Mouse (Mus musculus) liver, embryonic 13.5 days (tissue): ENCODE measurements around the gene Nppb. TPM values are rescaled to one million over a fixed set of nuclear protein-coding genes. Genes with fewer than 3 reads are reported as not detected.

ENCODE experiments used
- ATAC-seq: fragments of 200-750 bp; cut with Nextera tagmentation; 2 replicates; pipeline ENCODE4 v1.8.0; 2017; ENCODE audit warnings: low read depth, mild to moderate bottlenecking, moderate number of reproducible peaks, moderate library complexity
- DNase-seq: peaks from one replicate; pipeline ENCODE4 v3.0.0; 2022
- H3K27ac ChIP-seq: fragments of 300-500 bp; sonication (generic); 2 replicates; pipeline ENCODE4 v1.5.1; 2015; ENCODE audit warnings: moderate library complexity, mild to moderate bottlenecking, inconsistent platforms
- H3K27me3 ChIP-seq: fragments of 300-500 bp; sonication (generic); 2 replicates; pipeline ENCODE4 v1.6.1; 2015; ENCODE audit warnings: mild to moderate bottlenecking, inconsistent platforms
- H3K36me3 ChIP-seq: fragments of 300-500 bp; sonication (generic); 2 replicates; pipeline ENCODE4 v1.6.1; 2015; ENCODE audit warnings: mild to moderate bottlenecking, inconsistent platforms
- H3K4me1 ChIP-seq: fragments of 300-500 bp; sonication (generic); replicated peaks from 2 replicates; pipeline ENCODE4 v1.6.1; 2015; ENCODE audit warnings: inconsistent platforms
- H3K4me2 ChIP-seq: fragments of 300-500 bp; sonication (generic); 2 replicates; pipeline ENCODE4 v1.6.1; 2015; ENCODE audit warnings: inconsistent platforms, mild to moderate bottlenecking, moderate library complexity
- H3K4me3 ChIP-seq: fragments of 300-500 bp; sonication (generic); replicated peaks from 2 replicates; pipeline ENCODE4 v1.5.1; 2015; ENCODE audit warnings: mild to moderate bottlenecking, inconsistent platforms
- H3K9ac ChIP-seq: fragments of 300-500 bp; sonication (generic); 2 replicates; pipeline ENCODE4 v1.6.1; 2015; ENCODE audit warnings: mild to moderate bottlenecking, inconsistent platforms
- H3K9me3 ChIP-seq: fragments of 300-500 bp; sonication (generic); replicated peaks from 2 replicates; pipeline ENCODE4 v1.6.1; 2016; ENCODE audit warnings: inconsistent platforms
- WGBS: fragments of 180-500 bp; shearing (Covaris S2); methylation state at CpG from one replicate; pipeline ENCODE4 v1.1.7; 2015; ENCODE audit not compliant: insufficient replicate concordance; 5-methylcytosine and 5-hydroxymethylcytosine counted together
- polyA plus RNA-seq: library from polyadenylated mRNA; unstranded; fragments of >200 nt; fragmentation: Nextera tagmentation; extraction: Ambion mirVana; gene quantifications from 2 replicates; pipeline ENCODE4 v1.2.1, GENCODE M21; 2015

The Nppb gene
- polyA plus RNA-seq, 1 experiment from 2014 or later = not detected

DNA sequence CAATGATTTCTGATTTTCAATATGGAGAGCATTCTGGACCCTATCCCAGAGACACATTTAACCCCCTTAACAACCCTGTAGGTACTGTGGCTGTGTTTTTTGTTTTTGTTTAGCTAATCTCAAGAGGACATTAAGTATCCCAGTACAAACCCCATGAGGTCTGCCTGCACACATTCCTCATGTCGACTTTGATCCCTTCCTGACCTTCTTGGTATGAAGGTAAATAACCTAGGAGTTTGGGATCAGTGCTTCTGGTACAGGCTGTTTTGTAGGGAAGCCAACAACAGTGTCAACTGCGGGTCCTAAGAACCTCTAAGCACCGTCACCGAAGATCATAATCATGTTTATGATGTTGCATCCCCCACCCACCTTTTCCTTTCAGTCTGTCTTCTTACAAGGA, 7.9 kb upstream of the Nppb start:
- Histone ChIP-seq H3K9ac (no peak overlapping the region), H3K9me3 (no peaks in the 10 kb centered on the region), H3K27ac (no peak overlapping the region), H3K4me2 (no peak overlapping the region), H3K4me1 (peaks cover 5% of the 10 kb centered on the region), H3K36me3 (no peaks in the 10 kb centered on the region), H3K27me3 (no peaks in the 10 kb centered on the region), H3K4me3 (no peak overlapping the region)
- ATAC-seq (no peak), DNase-seq (no peak)
- 57% methylated on average over 4 of the region's 4 CpGs for WGBS

- Histone ChIP-seq H3K4me2 (no peak overlapping the region), H3K4me1 (peaks cover 5% of the 10 kb centered on the region), H3K27ac (no peak overlapping the region), H3K9ac (no peak overlapping the region), H3K9me3 (no peaks in the 10 kb centered on the region), H3K27me3 (no peaks in the 10 kb centered on the region), H3K4me3 (no peak overlapping the region), H3K36me3 (no peaks in the 10 kb centered on the region)
- DNase-seq (no peak), ATAC-seq (no peak)
- 72% methylated on average over 6 of the region's 6 CpGs for WGBS
Observed at GRCm38 (mm10) chr4:147978391-147978790, 7.2 kb upstream of the Nppb start.

DNA sequence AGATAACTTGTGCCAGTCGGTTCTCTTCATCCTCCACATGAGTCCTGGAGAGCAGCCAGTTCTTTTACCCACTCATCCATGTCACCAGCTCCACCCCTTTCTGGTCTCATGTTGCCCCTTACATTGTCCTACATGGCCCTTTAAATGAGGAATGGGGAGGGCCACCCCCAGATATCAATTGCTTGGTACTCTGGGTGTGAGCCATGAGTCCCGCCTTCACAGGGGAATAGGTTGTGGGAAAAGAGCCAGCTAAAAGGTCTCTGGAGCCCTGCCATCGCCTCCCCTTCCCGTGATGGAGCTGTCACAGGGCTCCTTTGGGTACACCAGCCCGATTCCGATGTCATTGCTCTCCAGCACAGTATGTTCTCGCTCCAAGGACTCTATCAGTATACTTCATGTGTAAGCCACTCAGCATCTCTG, 6.1 kb upstream of the Nppb start:
- Histone ChIP-seq H3K36me3 (no peaks in the 10 kb centered on the region), H3K27me3 (no peaks in the 10 kb centered on the region), H3K9ac (no peak overlapping the region), H3K4me3 (no peak overlapping the region), H3K27ac (no peak overlapping the region), H3K4me1 (peaks cover 5% of the 10 kb centered on the region), H3K4me2 (no peak overlapping the region), H3K9me3 (no peaks in the 10 kb centered on the region)
- ATAC-seq (no peak), DNase-seq (no peak)
- 71% methylated on average over 7 of the region's 7 CpGs for WGBS

- WGBS = 34% methylated on average over 7 of the region's 7 CpGs
- ATAC-seq (no peak), DNase-seq (no peak)
- Histone ChIP-seq H3K27me3 (no peaks in the 10 kb centered on the region), H3K4me2 (no peak overlapping the region), H3K9ac (no peak overlapping the region), H3K4me1 (no peaks in the 10 kb centered on the region), H3K27ac (no peak overlapping the region), H3K36me3 (no peaks in the 10 kb centered on the region), H3K9me3 (no peaks in the 10 kb centered on the region), H3K4me3 (no peak overlapping the region)
Observed at GRCm38 (mm10) chr4:147993571-147994095, 8.0 kb downstream of the Nppb start.

GRCm38 (mm10) chr4:147995311-147995710, 9.7 kb downstream of the Nppb start:
- ATAC-seq = no peak
- H3K27me3 ChIP-seq = no peaks in the 10 kb centered on the region
- DNase-seq = no peak
- no peaks in the 10 kb centered on the region for H3K4me1 ChIP-seq
- no peaks in the 10 kb centered on the region for H3K9me3 ChIP-seq
- no peaks in the 10 kb centered on the region for H3K36me3 ChIP-seq
- H3K4me3 ChIP-seq = no peak overlapping the region
- H3K9ac ChIP-seq = no peak overlapping the region
- WGBS = 54% methylated on average over 3 of the region's 3 CpGs
- no peak overlapping the region for H3K27ac ChIP-seq
- no peak overlapping the region for H3K4me2 ChIP-seq

DNA sequence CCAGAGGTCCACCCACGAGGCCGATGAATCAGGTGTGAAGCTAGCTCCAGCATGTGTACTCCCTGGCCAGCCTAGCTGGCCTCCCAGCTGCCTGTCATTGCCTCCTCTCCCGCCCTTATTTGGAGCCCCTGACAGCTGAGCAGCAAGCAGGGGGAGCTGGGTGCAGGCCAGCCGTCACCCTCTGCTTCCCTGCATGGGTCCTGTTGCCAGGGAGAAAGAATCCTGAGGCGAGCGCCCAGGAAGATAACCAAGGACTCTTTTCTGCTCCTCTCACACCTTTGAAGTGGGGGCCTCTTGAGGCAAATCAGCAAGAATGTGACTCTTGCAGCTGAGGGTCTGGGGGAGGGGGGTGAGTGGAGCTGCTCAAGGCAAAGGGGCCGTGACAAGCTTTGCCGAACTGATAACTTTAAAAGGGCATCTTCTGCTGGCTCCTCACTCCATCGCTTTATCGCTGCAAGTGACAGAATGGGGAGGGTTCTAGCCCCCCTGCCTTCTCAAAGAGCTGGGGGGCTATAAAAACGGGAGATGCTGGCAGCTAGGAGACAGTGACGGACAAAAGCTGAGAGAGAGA, 14.7 kb downstream of the Nppb start, which contains the start of gene Nppa:
Gene Nppa (plus strand): TSS at position 521 of the 571 bp plus-strand sequence.
- Histone ChIP-seq H3K9me3 (no peaks in the 10 kb centered on the region), H3K4me3 (no peak within 1 kb of the TSS), H3K9ac (no peak within 1 kb of the TSS), H3K27ac (no peak within 1 kb of the TSS), H3K4me1 (no peaks in the 10 kb centered on the region), H3K36me3 (peaks cover 4% of the 10 kb centered on the region; the same call in 1 of the 2 replicates), H3K27me3 (no peaks in the 10 kb centered on the region), H3K4me2 (no peak within 1 kb of the TSS)
- no peak for ATAC-seq
- 32% methylated on average over 12 of the region's 12 CpGs for WGBS
- no peak for DNase-seq

DNA sequence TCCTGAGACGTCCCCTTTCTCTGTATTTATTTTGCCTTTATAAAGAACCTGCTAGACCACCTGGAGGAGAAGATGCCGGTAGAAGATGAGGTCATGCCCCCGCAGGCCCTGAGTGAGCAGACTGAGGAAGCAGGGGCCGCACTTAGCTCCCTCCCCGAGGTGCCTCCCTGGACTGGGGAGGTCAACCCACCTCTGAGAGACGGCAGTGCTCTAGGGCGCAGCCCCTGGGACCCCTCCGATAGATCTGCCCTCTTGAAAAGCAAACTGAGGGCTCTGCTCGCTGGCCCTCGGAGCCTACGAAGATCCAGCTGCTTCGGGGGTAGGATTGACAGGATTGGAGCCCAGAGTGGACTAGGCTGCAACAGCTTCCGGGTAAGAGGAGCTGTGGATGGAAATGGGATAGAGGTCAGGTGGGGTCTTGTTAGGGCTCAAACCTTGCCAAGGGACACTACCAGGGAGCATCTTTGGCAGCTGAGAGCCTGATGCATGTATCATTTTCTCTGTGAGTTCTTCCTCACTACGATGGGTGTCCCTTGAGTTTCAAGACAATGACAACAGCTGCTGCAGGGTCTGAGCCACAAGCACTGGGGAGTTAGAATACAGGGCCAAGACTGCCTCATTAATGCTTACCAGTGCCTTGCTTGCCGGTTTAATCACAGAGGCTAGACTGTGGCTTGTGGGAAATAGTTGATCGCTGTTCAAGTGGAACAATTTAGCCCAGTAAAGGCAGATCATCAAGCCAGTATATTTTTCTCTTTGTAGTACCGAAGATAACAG, 15.6 kb downstream of the Nppb start:
- H3K36me3 ChIP-seq = peaks cover 14% of the 10 kb centered on the region; the same call in 1 of the 2 replicates
- H3K9me3 ChIP-seq = no peaks in the 10 kb centered on the region
- ATAC-seq = no peak
- no peak overlapping the region for H3K4me2 ChIP-seq
- H3K4me1 ChIP-seq = no peaks in the 10 kb centered on the region
- DNase-seq = no peak
- no peaks in the 10 kb centered on the region for H3K27me3 ChIP-seq
- H3K9ac ChIP-seq = no peak overlapping the region
- WGBS = 70% methylated on average over 17 of the region's 17 CpGs
- no peak overlapping the region for H3K4me3 ChIP-seq
- H3K27ac ChIP-seq = no peak overlapping the region

GRCm38 (mm10) chr4:148001866-148002265, 16.3 kb downstream of the Nppb start:
- Histone ChIP-seq H3K27ac (no peak overlapping the region), H3K4me3 (no peak overlapping the region), H3K4me2 (no peak overlapping the region), H3K9ac (no peak overlapping the region), H3K9me3 (no peaks in the 10 kb centered on the region), H3K36me3 (peaks cover 19% of the 10 kb centered on the region), H3K27me3 (no peaks in the 10 kb centered on the region), H3K4me1 (no peaks in the 10 kb centered on the region)
- ATAC-seq (no peak), DNase-seq (no peak)
- 40% methylated on average over 8 of the region's 8 CpGs for WGBS

- no peaks in the 10 kb centered on the region for H3K4me1 ChIP-seq
- peaks cover 44% of the 10 kb centered on the region for H3K36me3 ChIP-seq
- H3K4me3 ChIP-seq = no peak overlapping the region
- no peaks in the 10 kb centered on the region for H3K27me3 ChIP-seq
- no peak for DNase-seq
- H3K9me3 ChIP-seq = no peaks in the 10 kb centered on the region
- H3K9ac ChIP-seq = no peak overlapping the region
- WGBS = 73% methylated on average over 7 of the region's 7 CpGs
- ATAC-seq = no peak
- H3K27ac ChIP-seq = no peak overlapping the region
- H3K4me2 ChIP-seq = no peak overlapping the region
Observed at GRCm38 (mm10) chr4:148004361-148004760, 18.8 kb downstream of the Nppb start.

DNA sequence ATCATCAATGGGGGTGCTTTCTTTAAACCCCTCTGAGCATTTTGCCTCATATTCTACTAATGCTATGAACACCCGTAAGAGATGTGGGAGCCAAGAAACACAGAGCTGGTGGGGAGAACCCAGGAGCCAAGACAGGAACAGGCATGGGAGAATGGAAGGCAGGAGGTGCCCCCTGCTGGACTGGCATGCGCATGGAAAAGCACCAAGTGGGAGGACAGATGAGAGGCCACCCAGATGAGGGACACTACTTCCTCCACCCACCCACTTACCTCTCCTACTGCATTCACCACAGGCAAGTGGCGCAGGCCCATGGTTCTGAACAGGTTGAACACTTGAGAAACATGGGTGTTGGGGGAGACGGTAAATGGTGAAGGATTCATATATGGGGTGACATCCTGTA, 22.8 kb downstream of the Nppb start:
- no peaks in the 10 kb centered on the region for H3K4me1 ChIP-seq
- ATAC-seq = no peak
- no peak overlapping the region for H3K4me3 ChIP-seq
- no peaks in the 10 kb centered on the region for H3K27me3 ChIP-seq
- no peak overlapping the region for H3K9ac ChIP-seq
- no peaks in the 10 kb centered on the region for H3K9me3 ChIP-seq
- H3K4me2 ChIP-seq = no peak overlapping the region
- peaks cover 85% of the 10 kb centered on the region for H3K36me3 ChIP-seq
- H3K27ac ChIP-seq = no peak overlapping the region
- 75% methylated on average over 4 of the region's 4 CpGs for WGBS
- no peak for DNase-seq

DNA sequence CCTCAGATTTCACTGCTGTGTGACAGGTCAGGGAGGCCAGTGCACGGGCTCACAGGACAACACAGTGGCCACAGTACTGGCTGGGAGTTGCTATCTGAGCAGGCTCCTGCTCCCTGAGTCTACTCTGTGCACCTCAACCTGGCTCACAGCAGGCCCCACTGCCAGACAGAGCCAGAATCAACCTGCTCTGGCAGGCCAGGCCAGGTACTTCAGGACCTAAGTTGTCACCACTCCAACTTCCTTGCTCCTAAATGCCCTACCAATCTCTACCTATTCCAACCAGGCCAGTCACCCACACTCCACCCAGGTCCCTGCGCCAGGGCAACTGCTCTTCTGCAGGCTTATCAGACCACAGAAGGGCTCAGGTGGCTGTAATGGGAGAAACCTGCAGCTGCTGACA, 24.1 kb downstream of the Nppb start:
- Histone ChIP-seq H3K27me3 (no peaks in the 10 kb centered on the region), H3K36me3 (peaks cover 97% of the 10 kb centered on the region), H3K4me2 (no peak overlapping the region), H3K9me3 (no peaks in the 10 kb centered on the region), H3K4me1 (no peaks in the 10 kb centered on the region), H3K9ac (no peak overlapping the region), H3K27ac (no peak overlapping the region), H3K4me3 (no peak overlapping the region)
- DNase-seq (no peak), ATAC-seq (no peak)
- 68% methylated on average over 2 of the region's 2 CpGs for WGBS

DNA sequence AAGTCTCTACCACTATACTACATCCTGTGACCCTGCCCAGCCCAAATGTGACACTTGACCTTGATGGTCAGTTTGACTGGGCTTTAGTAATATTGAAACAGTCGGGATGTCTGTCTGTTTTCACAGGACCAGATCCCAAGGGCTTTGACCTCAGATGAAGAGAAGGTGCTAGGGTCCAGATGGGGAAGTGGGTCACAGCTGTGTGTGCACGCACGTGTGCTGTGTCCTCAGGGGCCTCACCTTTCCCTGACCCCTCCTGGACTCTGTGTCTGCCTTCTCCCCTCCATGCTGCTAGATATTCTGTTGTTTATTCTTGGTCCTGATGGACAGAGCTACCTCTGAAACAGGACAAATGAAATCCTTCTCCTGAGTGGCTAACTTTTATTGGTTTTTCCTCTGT, 25.7 kb downstream of the Nppb start:
- no peak for ATAC-seq
- WGBS = 62% methylated on average over 3 of the region's 3 CpGs
- no peak overlapping the region for H3K9ac ChIP-seq
- H3K36me3 ChIP-seq = peaks cover 97% of the 10 kb centered on the region
- H3K4me1 ChIP-seq = no peaks in the 10 kb centered on the region
- no peak overlapping the region for H3K4me3 ChIP-seq
- H3K9me3 ChIP-seq = no peaks in the 10 kb centered on the region
- no peak overlapping the region for H3K4me2 ChIP-seq
- H3K27me3 ChIP-seq = no peaks in the 10 kb centered on the region
- DNase-seq = no peak
- no peak overlapping the region for H3K27ac ChIP-seq
